Mouse (Mus musculus) mouse trophoblast stem cell (cell line): ENCODE data around the gene Ltbp4.

ENCODE experiments used
- in situ Hi-C, 2 experiments: fragments of 300-500 bp; cut with MseI, MboI; formaldehyde crosslinking; loops; 2 replicates in 1 of 2; 3 replicates in 1 of 2; pipeline ENCODE4 v1.15.1; 2025

The Ltbp4 gene

DNA sequence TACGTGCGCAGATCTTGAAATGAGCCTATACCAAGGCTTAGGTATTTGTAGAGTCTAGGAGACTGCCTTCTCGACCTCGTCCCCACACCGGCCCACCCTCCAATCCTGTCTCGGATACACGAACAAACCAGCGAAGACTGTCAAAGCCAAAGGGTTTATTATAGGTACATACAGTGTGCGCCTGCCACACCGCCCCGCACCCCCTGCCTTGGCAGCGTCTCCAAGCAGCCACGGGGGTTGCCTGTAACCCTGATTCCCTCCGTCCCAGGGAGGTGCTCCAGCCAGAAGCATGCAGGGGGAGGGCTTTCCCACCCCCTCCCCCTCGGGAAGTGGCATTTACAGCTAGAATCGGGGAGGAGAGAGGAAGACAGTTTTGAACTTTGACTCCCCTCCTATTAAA lies 18.8 kb upstream of the Ltbp4 start:
- in situ Hi-C loops = no loop called here

DNA sequence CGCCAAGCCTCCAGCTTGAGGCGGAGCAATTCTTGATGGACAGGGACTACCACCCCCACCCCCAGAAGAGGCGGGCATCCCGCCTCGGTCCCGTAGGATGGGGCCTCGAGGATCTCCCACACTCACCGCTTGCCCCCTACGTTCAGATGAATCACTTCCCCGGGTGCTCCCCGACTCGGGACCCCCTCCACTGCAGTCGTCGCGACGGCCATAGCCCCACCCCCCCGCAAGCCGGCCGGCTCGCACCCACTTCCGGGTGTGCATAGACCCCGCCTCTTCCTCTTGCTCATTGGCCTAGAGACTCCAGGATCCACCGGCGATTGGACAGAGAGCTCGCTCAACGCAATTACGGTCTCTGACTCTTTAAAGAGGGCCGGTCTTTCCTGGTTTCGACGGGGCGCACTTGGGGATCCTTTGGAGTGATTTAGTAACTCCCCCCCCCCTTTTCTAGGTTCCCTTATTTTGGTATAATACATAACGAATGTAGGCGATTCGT lies 18.3 kb upstream of the Ltbp4 start, which contains the start of gene Shkbp1:
TSS of gene Shkbp1 (minus strand) at position 275 of the 496 bp plus-strand sequence.
- in situ Hi-C loops = no loop called here

DNA sequence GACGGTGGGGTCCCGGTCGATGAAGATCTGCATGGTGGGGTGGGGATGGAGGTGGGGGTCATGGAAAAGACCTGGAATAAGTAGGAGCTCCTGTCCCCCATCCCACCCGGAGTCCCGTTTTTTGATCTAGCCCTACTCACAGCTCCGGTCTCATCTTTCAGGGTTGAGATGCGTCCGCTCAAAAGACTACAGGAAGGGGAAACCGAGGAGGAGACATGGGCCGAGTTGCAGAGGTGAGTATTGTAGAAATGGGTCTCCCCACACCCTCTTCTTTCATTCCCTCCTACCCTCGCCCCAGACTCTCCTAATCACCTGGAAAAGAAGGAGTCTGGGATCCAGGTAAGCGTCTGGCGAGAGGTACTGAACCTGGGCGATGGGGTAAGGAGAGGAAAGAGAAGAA lies 17.8 kb upstream of the Ltbp4 start:
- in situ Hi-C loops = no loop called here

DNA sequence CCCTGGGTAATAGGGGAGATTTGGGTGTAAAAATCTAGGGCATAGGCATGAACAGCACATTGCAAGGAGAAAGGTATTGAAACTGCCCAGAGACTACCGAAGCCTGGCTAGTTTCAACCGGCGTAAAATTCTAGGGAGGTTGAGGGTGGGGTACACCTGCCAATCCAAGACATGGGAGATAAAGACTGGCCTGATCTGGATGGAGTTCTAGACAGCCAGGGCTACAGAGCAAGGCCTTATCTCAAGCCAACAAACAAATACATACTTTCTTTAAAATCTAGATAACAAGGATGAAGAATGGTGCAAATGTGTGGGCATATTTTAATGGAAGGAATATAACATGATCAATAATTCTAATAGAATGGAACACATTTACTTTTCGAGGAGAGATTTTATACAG lies 17.3 kb upstream of the Ltbp4 start:
- in situ Hi-C loops = no loop called here

DNA sequence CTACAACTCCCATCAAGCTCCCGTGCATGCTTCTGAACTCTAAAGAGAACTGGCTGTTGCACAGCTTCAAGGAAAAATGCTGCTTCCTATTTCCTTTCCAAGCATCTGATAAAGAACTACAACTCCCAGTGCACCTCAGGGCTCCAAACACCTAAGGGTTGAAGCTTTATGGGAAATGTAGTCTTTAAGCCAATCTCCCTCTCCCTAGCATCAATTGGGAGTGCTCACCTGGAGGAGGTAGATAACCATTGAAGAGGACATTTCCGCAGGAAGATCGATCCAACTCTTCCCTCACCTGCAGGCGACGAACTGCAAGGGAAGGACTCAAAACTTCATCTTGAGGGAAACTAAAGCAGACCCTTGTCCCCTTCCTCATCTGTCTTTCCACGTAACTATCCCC lies 16.7 kb upstream of the Ltbp4 start:
- in situ Hi-C loops = no loop called here

DNA sequence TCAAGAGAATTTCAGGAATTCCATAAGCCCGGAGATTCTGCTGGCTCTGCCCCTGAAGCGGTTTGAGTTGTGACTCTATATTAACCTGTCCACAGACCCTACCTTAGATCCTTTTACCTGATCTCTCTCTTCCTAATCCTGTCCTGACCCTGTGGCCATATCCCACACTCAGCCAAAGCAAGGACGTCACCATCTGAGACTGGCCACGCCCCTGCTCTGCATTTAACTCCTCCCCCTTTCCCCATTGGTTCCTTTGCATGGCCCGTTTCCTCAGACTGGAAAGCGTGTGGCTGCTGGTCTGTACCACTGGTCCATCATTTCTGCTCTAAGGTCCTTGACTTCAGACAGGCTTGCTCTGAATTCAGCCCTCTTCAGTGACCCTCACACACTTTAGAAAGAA lies 8.0 kb upstream of the Ltbp4 start:
- in situ Hi-C loops = no loop called here

DNA sequence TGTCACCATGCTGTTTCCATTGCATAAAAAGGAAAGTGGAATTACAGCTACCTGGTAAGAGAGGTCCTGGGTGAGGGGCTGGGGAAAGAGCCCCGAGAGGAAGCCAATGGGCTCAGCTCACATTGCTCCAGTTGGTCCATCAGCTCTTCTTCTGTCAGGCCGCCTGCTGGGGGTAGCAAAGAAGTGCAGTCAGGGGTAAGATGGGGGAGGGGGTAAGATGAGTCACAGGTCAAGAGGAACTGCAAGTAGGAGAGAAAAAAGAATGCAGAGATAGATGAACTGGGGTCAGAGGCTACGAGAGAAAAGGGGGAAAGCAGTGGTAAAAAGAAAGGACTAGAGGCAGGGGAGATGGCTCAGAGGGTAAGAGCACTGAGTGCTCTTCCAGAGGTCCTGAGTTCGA lies 5.1 kb upstream of the Ltbp4 start:
- in situ Hi-C loops = no loop called here

DNA sequence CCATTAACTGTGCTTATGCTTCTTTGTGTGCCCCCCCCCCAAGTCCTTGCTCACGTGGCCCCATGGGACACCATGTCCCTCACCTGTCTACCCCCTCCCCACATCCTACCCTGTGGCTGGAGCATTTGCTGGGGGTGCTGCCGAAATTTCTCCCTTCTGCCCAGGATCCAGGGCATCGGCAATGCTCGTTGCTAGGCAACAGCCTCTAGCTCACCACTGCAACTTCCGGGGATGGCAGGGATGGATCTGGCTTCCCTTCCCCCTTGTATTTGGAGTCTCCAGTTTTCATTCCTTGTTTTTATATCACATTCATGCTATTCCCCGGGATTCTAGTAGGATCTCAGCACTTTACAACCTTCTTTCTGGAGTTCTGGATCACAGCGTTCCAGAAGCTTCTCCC lies 2.0 kb upstream of the Ltbp4 start:
- in situ Hi-C loops = loop anchor here (5.0 kb wide), 2 partner anchors 48 to 58 kb away; no protein-coding TSS in a partner anchor

DNA sequence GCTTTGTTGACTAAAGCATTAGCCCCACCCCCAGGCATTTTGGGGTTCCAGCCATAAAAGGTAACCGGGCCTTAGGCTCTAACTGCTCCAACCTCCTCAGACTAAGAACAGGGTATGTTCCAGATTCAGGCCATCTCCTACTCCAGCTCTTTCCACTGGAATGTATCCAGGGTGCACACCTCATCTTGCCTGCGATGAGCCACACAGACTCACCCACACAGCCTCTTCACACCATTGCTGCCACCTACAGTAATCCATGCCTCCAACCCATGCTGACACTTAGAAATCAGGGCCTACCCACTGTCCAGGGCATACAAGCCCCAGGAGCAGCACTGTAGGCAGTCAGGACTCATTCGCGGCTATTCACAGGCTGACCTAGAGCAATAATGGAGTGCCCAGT lies 1.6 kb upstream of the Ltbp4 start:
- in situ Hi-C loops = loop anchor here (5.0 kb wide), 2 partner anchors 48 to 58 kb away; no protein-coding TSS in a partner anchor

DNA sequence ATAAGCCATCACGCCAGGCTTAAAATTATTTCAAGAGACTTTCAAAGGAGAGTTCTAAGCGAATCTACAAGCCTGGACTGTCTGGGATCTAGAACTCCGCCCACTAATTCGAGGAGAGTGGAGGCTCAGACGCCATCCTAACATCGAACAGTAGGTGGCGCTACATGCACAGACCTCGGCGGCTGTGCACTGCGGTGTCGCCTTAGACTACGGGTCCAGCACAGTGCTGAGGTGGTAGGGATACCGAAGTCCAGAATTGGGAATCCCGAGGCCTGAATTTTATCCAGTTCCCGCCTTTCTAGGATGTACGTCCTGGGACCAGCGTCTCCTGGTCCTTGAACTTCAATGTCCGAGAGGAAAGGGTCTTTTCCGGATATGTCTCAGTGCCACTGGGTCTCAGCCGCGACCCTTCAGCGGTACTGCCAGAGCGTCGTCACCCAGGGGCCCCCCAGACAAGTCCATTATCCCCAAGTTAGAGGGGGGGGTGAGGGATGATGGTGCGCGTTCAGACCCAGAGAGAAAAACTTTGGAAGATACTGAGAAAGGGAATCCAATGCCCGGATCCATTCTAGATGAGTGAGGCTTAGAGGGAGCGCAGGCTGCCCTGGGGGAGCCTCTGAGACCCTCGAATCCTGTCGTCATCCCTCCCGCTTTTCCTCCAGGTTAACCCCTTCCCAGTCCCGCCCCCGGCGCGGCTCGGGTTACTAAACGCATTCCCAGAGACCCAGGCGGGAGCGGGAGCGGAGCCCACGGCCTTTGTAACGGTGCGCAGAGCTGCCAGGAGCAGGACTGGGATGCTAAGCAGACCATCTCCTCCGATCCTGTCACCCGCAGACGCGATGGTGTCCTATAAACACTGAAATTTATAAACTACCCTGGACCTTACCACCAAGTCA lies 1.3 kb downstream of the Ltbp4 start:
- in situ Hi-C loops = loop anchor here (5.0 kb wide), 2 partner anchors 51 to 61 kb away; no protein-coding TSS in a partner anchor

DNA sequence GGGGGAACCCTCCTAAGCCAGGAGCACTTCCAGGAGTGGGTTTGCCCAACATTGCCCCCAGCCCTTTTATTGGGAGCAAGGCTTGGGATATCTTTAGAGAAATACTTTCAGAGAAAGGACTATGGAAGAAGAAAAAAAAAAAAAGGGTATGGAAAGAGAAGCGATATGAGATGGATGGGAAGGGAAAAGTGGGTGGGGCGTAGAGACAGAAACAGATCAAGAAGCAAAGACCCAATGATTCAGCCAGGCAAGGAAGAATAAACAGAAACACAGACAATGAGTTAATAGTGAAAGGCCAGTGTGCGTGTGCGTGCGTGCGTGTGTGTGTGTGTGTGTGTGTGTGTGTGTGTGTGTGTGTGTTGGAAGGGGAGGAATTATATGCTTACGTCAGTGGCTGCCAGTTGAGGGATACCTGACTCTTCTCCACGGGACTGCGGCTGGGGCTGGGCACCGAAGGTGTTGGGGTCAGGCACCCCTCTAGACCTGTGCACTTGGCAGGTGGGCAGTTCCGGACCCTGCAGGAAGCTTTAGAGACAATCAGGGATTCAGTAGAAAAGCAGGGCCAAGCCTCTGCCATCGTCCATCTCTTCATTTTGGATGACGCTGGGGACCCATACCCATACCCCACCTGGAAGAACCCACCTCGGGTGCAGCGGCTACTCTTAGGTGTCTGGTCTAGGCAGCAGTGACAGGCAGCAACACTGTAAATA lies 2.3 kb downstream of the Ltbp4 start:
- in situ Hi-C loops = loop anchor here (5.0 kb wide), 2 partner anchors 52 to 62 kb away; no protein-coding TSS in a partner anchor

DNA sequence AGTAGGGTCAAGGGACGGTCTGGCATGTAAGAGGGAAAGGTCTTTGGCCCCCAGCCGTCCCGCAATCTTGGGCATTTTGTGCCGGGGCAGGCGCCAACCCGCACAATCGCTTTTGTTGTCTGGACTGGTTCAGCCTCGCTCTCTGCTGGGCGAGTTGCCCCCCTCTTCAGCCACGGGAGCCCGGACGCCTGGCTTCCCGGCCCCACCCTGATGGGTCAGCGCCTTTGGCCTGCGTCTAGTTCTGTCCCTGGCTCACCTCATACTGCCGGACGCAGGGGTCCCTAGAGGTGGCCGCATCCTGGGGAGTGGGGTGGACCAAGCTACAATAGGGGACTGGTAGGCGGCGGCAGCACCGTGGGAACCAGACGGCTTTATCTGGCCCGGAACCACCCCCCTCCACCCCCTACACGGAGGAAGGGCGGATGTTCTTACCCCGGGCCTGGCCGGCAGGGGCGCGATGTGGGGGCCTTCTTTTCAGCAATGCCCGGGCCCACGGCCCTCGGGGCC lies 3.0 kb downstream of the Ltbp4 start:
- in situ Hi-C loops = no loop called here

DNA sequence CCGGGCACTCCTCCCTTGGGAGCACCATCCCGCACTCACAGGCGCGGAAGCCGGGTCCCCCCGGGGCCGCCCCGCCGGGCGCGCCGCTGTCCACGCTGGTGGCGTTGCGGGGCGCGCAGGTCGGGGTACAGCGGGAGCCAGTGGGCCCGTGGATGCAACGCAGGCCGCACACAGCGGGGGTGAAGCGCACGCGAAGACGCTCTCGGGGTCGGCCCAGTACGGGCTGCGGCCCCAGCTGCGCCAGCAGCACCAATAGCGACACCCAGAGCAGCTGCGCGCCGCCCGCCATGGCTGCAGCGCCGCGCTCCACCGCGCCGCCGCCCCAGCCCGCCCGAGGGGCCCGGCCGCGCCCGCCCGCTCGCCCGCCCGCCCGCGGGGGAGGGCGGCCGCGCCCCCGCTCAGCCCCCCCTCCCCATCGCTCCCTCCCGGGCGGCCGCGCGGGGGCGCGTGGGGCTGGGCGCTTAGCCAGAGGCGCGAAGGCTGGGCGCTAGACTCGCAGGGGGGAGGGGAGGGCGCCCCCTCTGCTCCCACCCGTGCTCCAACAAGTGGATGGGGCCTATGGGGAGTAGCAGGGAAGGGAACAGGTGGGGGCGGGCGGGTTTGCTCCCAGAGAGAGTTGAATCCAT lies 4.1 kb downstream of the Ltbp4 start:
- in situ Hi-C loops = no loop called here

DNA sequence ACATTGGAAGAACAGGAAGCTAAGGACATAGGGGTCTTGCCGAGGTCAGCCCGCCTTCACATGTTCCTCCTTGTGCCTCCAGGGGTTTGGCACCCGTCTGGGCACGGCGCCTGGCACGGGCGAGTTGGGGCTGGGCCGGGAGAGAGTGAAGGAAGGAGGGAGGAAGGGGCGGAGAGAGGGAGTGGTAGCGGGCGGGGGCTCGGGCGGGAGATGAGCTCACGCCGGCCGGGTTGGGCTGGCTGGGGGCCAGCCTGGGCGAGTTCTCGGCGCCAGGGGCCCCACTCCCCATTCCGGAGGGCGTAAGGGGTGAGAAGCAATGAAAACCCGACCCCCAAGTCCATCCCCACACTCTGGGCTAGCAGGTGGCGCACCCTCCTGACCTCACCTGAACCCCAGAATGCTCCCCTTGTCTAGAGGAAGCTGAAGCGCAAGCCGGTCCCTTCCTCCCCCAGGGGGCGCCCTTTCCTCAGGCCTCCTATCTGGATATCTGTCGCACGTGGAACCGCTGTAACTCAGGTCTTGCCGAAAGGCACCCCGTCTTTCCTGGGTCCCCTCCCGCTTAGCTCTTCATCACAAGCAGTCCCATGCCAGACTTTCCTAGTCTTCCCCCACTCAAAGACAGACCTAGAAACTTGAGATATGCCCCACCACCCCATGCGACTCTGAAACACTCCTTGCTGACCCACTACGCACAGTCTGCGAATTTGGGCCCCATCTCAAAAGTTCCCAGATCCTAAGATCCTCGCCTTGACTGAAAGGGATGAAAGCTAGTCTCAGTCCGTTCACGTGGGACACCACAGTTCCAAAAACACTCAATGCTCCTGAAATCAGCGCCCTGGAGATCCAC lies 4.9 kb downstream of the Ltbp4 start:
- in situ Hi-C loops = no loop called here

DNA sequence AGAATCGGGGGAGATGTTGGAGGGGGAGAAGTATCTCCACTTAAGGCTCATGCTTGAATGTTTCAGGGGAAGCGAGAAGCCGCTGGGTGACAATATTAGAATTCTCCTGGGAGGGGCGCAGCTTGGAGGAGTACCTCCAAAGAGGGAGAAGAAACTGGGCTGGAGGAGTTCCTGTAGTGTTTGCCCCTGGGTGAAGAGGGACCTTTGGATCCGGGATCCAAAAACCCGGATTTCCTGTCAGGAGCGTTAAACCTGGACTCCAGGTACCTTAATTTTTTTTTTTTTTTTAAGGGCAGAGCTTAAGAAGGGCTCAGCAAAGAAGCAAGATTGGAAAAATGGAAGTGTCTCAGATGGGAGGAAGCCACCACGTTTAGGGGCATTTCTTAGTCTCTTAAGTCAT lies 5.6 kb downstream of the Ltbp4 start:
- in situ Hi-C loops = no loop called here

DNA sequence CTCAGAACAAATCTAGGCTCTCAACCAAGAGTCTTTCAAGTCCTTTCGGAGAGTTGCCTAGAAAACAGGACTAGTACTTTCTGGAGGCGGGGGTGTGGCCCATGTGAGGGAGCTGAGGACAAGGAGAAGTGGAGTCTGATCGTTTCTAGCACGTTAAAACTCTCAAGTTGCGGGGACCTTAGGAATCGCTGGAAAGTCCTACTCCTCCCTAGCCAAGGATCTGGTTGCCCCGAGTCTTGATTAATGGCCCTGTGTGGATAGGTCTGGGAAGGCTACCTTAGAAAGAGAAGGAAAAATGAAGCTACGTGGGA lies 6.0 kb downstream of the Ltbp4 start:
- in situ Hi-C loops = no loop called here

DNA sequence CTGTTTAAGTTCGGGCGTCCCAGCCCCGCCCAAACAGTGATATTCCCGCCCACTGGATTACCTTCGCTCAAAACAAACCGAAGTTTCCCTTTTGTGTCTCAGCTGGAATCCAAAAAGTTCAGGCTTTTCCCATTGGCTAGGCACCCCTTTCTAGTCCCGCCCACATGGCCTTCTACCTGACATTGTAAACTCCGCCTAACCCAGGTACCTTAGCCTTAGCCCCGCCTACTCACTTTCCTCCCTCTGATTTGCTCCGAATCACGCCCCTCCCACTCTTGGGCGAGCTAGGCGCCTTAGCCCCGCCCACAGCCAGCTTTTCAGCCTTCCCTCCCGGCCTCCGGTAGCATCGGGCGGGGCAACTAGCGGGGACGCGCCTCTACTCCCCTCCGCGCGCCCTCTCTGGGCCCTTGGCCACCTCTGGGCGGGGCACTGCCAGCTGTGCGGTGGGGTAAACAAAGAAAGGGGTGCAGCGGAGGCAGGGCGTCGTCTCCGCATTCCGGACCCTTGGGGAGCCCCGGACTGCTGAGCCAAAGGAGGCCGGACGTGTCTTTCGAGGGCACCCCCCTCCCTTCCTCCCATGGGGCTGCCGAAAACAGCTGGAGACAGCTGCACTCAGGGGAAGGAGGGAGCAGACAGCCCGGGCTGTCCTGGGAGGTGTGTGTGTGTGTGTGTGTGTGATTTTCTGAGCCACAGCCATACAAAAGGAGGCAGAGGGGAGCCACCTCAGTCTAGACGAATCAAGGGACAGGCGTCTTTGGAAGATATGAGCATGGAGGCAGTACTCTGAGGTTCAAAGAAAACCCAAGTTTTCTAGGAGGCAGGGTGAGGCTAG lies 6.6 kb downstream of the Ltbp4 start:
- in situ Hi-C loops = no loop called here

DNA sequence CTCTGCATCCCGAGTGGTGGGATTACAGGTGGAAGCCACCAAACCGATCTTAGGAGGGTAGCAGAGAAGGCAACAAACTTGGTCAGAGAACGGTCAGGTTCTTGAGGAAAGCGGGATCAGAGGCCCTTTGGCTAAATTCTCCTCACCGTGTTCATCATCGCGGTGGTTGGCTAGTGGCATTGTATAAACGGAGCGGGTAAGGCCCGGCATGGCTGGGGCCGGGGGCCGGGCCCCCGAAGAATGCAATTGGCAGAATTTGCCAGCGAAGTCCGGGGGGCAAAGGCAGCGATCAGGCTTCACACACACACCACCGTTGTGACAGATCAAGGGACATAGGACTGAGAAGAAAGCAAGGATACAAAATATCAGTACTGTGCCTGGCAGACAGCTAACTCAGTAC lies 7.5 kb downstream of the Ltbp4 start:
- in situ Hi-C loops = no loop called here

DNA sequence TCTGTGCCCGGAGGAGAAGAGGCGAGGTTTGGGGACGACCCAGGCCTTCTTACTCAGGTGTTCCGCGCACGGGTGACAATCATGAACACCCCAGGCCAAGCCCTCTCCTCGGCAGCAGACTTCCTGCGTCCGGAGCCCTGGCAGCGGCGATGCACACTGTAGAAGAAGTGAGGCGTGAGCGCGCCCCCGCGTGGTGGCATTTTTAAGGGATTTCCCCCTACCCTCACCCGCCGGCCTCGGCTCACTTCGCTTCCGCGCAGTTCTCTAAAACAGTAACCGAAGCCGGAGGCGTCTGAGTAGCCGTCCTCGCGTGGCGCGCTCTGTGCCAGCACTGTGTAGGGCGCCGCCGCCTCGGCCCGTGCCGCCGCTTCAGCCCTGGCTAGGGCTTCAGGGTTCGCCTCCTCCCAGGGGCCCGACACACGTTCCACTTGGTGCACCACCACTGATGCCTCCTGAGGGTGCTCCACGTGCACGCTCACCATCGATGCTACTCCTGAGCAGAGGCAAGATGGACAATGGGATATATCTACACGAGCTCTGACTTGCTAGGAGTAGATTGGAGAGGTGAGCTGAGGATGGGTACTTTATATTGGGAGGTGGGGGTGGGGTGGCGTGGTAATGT lies 8.1 kb downstream of the Ltbp4 start:
- in situ Hi-C loops = no loop called here

DNA sequence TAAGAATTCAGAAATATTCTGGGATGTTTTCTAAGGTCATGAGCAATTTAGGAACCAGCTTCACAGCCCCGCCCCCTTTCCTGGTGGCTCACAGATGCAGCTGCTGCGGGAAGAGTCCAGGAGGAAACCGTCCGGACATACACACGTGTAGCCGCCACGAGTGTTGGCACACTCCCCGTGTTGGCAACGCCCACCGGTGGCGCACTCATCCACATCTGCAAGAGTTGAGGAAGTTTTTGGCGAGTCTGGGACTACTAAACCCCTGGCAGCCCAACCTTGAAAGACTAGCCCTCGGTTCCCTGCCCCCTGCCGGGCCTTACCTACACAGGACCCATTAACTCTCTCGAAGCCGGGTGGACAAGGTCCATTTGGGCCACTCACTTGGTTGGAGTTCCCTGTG lies 8.8 kb downstream of the Ltbp4 start:
- in situ Hi-C loops = no loop called here
